8 mouse cellular contexts compared by ENCODE assay signal in the genomic region with DNA sequence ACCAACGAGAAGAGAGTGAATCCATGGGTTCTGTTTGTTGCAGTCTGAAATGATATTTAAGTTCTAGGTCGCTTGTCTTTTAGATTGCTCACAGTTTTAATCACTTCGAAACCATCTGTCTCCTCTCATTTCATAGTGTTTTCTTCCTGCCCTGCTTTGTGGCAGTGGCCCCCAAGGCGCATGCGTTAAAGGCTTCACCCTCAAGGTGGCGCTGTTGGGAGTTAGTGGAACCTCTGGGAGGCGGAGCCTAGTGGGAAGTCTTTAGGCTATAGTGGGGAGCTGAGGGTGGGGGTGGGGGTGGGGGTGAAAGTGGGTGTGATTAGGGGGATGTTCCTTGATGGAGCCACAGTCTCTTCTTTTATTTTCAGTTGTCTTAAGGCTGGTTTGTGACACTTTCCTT.
A peak's percentile ranks its signal among the peaks of the same experiment; 100 is the strongest.
DNase-seq lines count a peak whose midpoint lies in the region; TF ChIP-seq lines count a peak whose summit lies in the region.
"Had no signal": no experiment of that assay in that cellular context is flagged by ENCODE, and none has a peak within 500 bp of the region (broad histone marks: within the 10 kb centered on the region; RNA-seq: fewer than 3 reads in every experiment).

No protein-coding gene starts in this region.

- peak; percentile 58 for DNase-seq in lung, postnatal 10 days
- no peak for DNase-seq in lung, adult 2 months
- DNase-seq in adrenal gland, postnatal 36 days = peak; percentile 51 to 62
- peak; percentile 48 for DNase-seq in embryonic facial prominence, embryonic 10.5 days (ENCODE audit: low spot score)
- peak; percentile 79 to 83 for DNase-seq in layer of hippocampus, postnatal 10 days (ENCODE audit: low spot score in 2 of 2)
- peak; percentile 63 for DNase-seq in retina, postnatal 1 day
- DNase-seq in urinary bladder, postnatal 10 days (ENCODE audit: low spot score) = no peak

- no peak for TF ChIP-seq CTCF in lung, adult 2 months (IDR thresholded peaks at IDR 0.05; ENCODE audit: insufficient read depth, low read length)

- no peak overlapping the region for H3K4me3 ChIP-seq in lung, adult 2 months (replicated peaks; ENCODE audit: extremely low read depth, low read depth, low read length)
- H3K4me3 ChIP-seq in embryonic facial prominence, embryonic 10.5 days = no peak overlapping the region
- H3K4me3 ChIP-seq: erythroblast, embryonic 14.5 days had no signal

- no peaks in the 10 kb centered on the region for H3K36me3 ChIP-seq in embryonic facial prominence, embryonic 10.5 days (replicated peaks)

- no peak overlapping the region for H3K27ac ChIP-seq in embryonic facial prominence, embryonic 10.5 days (replicated peaks)

- no peak for TF ChIP-seq POLR2A in lung, adult 2 months (IDR thresholded peaks at IDR 0.05; ENCODE audit: borderline replicate concordance, extremely low read depth, low read depth, low read length)

- 42% methylated on average over 7 of the region's 7 CpGs for WGBS in lung, adult 2 months
- 54% methylated on average over 7 of the region's 7 CpGs for WGBS in embryonic facial prominence, embryonic 10.5 days

- H3K9me3 ChIP-seq in embryonic facial prominence, embryonic 10.5 days = no peaks in the 10 kb centered on the region

- H3K27me3 ChIP-seq in embryonic facial prominence, embryonic 10.5 days (replicated peaks; ENCODE audit: low read depth, poor library complexity, severe bottlenecking) = no peaks in the 10 kb centered on the region

- H3K4me1 ChIP-seq in lung, adult 2 months (ENCODE audit: control insufficient read depth, insufficient read depth, low read length) = no peaks in the 10 kb centered on the region
- peaks cover 12% of the 10 kb centered on the region for H3K4me1 ChIP-seq in embryonic facial prominence, embryonic 10.5 days

Comparison
In these comparisons a context has a peak if more than half of its experiments do, and no peak if none do; other contexts are left out.
1. DNase-seq: peak in lung, postnatal 10 days (single experiment), adrenal gland, postnatal 36 days (2 of 2), embryonic facial prominence, embryonic 10.5 days (single experiment), layer of hippocampus, postnatal 10 days (2 of 2) and retina, postnatal 1 day (single experiment); none in lung, adult 2 months (single experiment) and urinary bladder, postnatal 10 days (single experiment).